ENCODE assay signal across 13 mouse cellular contexts in genomic region chr17:29303856-29304255, GRCm38 (mm10). TPM values are rescaled to one million over a fixed set of nuclear protein-coding genes. Genes with fewer than 3 reads are reported as not detected.
DNase-seq lines count a peak whose midpoint lies in the region; ATAC-seq lines count a peak whose summit lies in the region.
"Had no signal": no experiment of that assay in that cellular context is flagged by ENCODE, and none has a peak within 500 bp of the region (broad histone marks: within the 10 kb centered on the region; RNA-seq: fewer than 3 reads in every experiment).

No protein-coding gene starts in this region.

- H3K4me1 ChIP-seq in kidney, embryonic 15.5 days = peaks cover 76% of the 10 kb centered on the region
- peaks cover 48% of the 10 kb centered on the region for H3K4me1 ChIP-seq in embryonic facial prominence, embryonic 10.5 days
- H3K4me1 ChIP-seq in limb, embryonic 13.5 days = peaks cover 45% of the 10 kb centered on the region
- H3K4me1 ChIP-seq: forebrain, embryonic 15.5 days had no signal

- no peak overlapping the region for H3K4me3 ChIP-seq in kidney, embryonic 15.5 days (replicated peaks)
- no peak overlapping the region for H3K4me3 ChIP-seq in embryonic facial prominence, embryonic 10.5 days
- no peak overlapping the region for H3K4me3 ChIP-seq in limb, embryonic 13.5 days
- H3K4me3 ChIP-seq: forebrain, embryonic 15.5 days; stomach, embryonic 15.5 days had no signal

- 86% methylated on average over 3 of the region's 3 CpGs for WGBS in kidney, embryonic 15.5 days
- 63% methylated on average over 3 of the region's 3 CpGs for WGBS in embryonic facial prominence, embryonic 10.5 days
- 67% methylated on average over 3 of the region's 3 CpGs for whole genome bisulfite sequencing in limb, embryonic 13.5 days

- peaks cover 26% of the 10 kb centered on the region for H3K36me3 ChIP-seq in kidney, embryonic 15.5 days
- H3K36me3 ChIP-seq in embryonic facial prominence, embryonic 10.5 days (replicated peaks) = peaks cover 32% of the 10 kb centered on the region
- H3K36me3 ChIP-seq in limb, embryonic 13.5 days = peaks cover 37% of the 10 kb centered on the region

- no peak overlapping the region for H3K9ac ChIP-seq in kidney, embryonic 15.5 days
- no peak overlapping the region for H3K9ac ChIP-seq in limb, embryonic 13.5 days
- H3K9ac ChIP-seq: forebrain, embryonic 15.5 days; stomach, embryonic 15.5 days had no signal

- H3K4me2 ChIP-seq in kidney, embryonic 15.5 days = no peak overlapping the region
- no peak overlapping the region for H3K4me2 ChIP-seq in limb, embryonic 13.5 days (replicated peaks)
- H3K4me2 ChIP-seq: forebrain, embryonic 15.5 days; stomach, embryonic 15.5 days had no signal

- ATAC-seq in kidney, embryonic 15.5 days (replicated peaks; ENCODE audit: low FRiP score) = no peak
- no peak for ATAC-seq in limb, embryonic 13.5 days (ENCODE audit: low FRiP score, low read depth)
- ATAC-seq: forebrain, embryonic 15.5 days had no signal

- H3K9me3 ChIP-seq in kidney, embryonic 15.5 days (replicated peaks) = no peaks in the 10 kb centered on the region
- no peaks in the 10 kb centered on the region for H3K9me3 ChIP-seq in embryonic facial prominence, embryonic 10.5 days
- no peaks in the 10 kb centered on the region for H3K9me3 ChIP-seq in limb, embryonic 13.5 days
- H3K9me3 ChIP-seq: forebrain, embryonic 15.5 days; stomach, embryonic 15.5 days had no signal

- H3K27ac ChIP-seq in kidney, embryonic 15.5 days = peak overlapping the region; percentile 79
- peak overlapping the region; percentile 83 for H3K27ac ChIP-seq in embryonic facial prominence, embryonic 10.5 days (replicated peaks)
- peak overlapping the region; percentile 69; the same call in 1 of the 2 replicates for H3K27ac ChIP-seq in limb, embryonic 13.5 days
- H3K27ac ChIP-seq: forebrain, embryonic 15.5 days; stomach, embryonic 15.5 days had no signal

- H3K27me3 ChIP-seq in kidney, embryonic 15.5 days = no peaks in the 10 kb centered on the region
- peaks cover 4% of the 10 kb centered on the region; the same call in 1 of the 2 replicates for H3K27me3 ChIP-seq in embryonic facial prominence, embryonic 10.5 days (replicated peaks; ENCODE audit: low read depth, poor library complexity, severe bottlenecking)
- H3K27me3 ChIP-seq in limb, embryonic 13.5 days = no peaks in the 10 kb centered on the region
- H3K27me3 ChIP-seq: forebrain, embryonic 15.5 days; stomach, embryonic 15.5 days had no signal

- DNase-seq in kidney, postnatal 14 days = no peak
- peak; percentile 66 to 69 for DNase-seq in spleen, postnatal 36 days (ENCODE audit: low spot score in 2 of 2)
- no peak for DNase-seq in spleen, postnatal 14 days (ENCODE audit: low spot score in 2 of 2)
- DNase-seq in embryonic facial prominence, embryonic 10.5 days (ENCODE audit: low spot score) = no peak
- no peak for DNase-seq in layer of hippocampus, adult 18-20 months (ENCODE audit: low spot score in 2 of 2)
- DNase-seq in adrenal gland, adult 8-10 months = no peak
- DNase-seq: cerebellum, postnatal 25 days; kidney, adult 9 months; midbrain, embryonic 14.5 days had no signal

RNA-seq across cellular contexts. Expression of gene Pi16, which starts 13.6 kb away (rescaled TPM):
- polyA plus RNA-seq in kidney, embryonic 15.5 days (2015; fragmentation: Nextera tagmentation; extraction: Ambion mirVana) = 3.4 and 5.8 TPM in 2 replicates
- 0.65 and 0.91 TPM in 2 replicates for polyA plus RNA-seq in embryonic facial prominence, embryonic 10.5 days (2016; fragmentation: Nextera tagmentation; extraction: Ambion mirVana)
- 0.45 and 0.46 TPM in 2 replicates for polyA plus RNA-seq in limb, embryonic 13.5 days (2015; fragmentation: Nextera tagmentation; extraction: Ambion mirVana)
- 1 to 10 TPM in 1 of 2 experiments, under 1 TPM in 1; 0.92 to 1.3 TPM for total RNA-seq in layer of hippocampus, adult 18-20 months (2021)
- total RNA-seq in adrenal gland, adult 8-10 months (2022) = 10 to 100 TPM in 3 of 4 experiments, 1 to 10 TPM in 1; 9.0 to 16.7 (median 14.0) TPM

RNA-seq across cellular contexts. Expression of gene BC004004, which starts 35.3 kb away (rescaled TPM):
- 67.6 and 73.2 TPM in 2 replicates for polyA plus RNA-seq in kidney, embryonic 15.5 days (2015; fragmentation: Nextera tagmentation; extraction: Ambion mirVana)
- 47.8 and 49.5 TPM in 2 replicates for polyA plus RNA-seq in embryonic facial prominence, embryonic 10.5 days (2016; fragmentation: Nextera tagmentation; extraction: Ambion mirVana)
- polyA plus RNA-seq in limb, embryonic 13.5 days (2015; fragmentation: Nextera tagmentation; extraction: Ambion mirVana) = 65.1 and 69.7 TPM in 2 replicates
- total RNA-seq in layer of hippocampus, adult 18-20 months (2021) = 10 to 100 TPM; 84.9 to 94.4 TPM
- total RNA-seq in adrenal gland, adult 8-10 months (2022) = 100 to 1,000 TPM in 3 of 4 experiments, 10 to 100 TPM in 1; 96.9 to 138 (median 122) TPM

RNA-seq across cellular contexts. Expression of gene Ppil1, which starts 39.9 kb away (rescaled TPM):
- polyA plus RNA-seq in kidney, embryonic 15.5 days (2015; fragmentation: Nextera tagmentation; extraction: Ambion mirVana) = 171 and 182 TPM in 2 replicates
- 219 and 227 TPM in 2 replicates for polyA plus RNA-seq in embryonic facial prominence, embryonic 10.5 days (2016; fragmentation: Nextera tagmentation; extraction: Ambion mirVana)
- polyA plus RNA-seq in limb, embryonic 13.5 days (2015; fragmentation: Nextera tagmentation; extraction: Ambion mirVana) = 155 and 162 TPM in 2 replicates
- total RNA-seq in layer of hippocampus, adult 18-20 months (2021) = 10 to 100 TPM; 16.2 to 18.4 TPM
- 10 to 100 TPM; 24.3 to 27.2 (median 25.8) TPM for total RNA-seq in adrenal gland, adult 8-10 months (2022)

RNA-seq across cellular contexts. Expression of gene Mtch1, which starts 43.9 kb away (rescaled TPM):
- 289 and 308 TPM in 2 replicates for polyA plus RNA-seq in kidney, embryonic 15.5 days (2015; fragmentation: Nextera tagmentation; extraction: Ambion mirVana)
- 278 and 280 TPM in 2 replicates for polyA plus RNA-seq in embryonic facial prominence, embryonic 10.5 days (2016; fragmentation: Nextera tagmentation; extraction: Ambion mirVana)
- 328 and 333 TPM in 2 replicates for polyA plus RNA-seq in limb, embryonic 13.5 days (2015; fragmentation: Nextera tagmentation; extraction: Ambion mirVana)
- 100 to 1,000 TPM; 644 to 648 TPM for total RNA-seq in layer of hippocampus, adult 18-20 months (2021)
- total RNA-seq in adrenal gland, adult 8-10 months (2022) = 100 to 1,000 TPM; 236 to 274 (median 253) TPM

RNA-seq across cellular contexts. Expression of gene Fgd2, which starts 56.9 kb away (rescaled TPM):
- polyA plus RNA-seq in kidney, embryonic 15.5 days (2015; fragmentation: Nextera tagmentation; extraction: Ambion mirVana) = 12.0 and 13.0 TPM in 2 replicates
- polyA plus RNA-seq in embryonic facial prominence, embryonic 10.5 days (2016; fragmentation: Nextera tagmentation; extraction: Ambion mirVana) = 10.2 and 12.3 TPM in 2 replicates
- 4.3 and 6.7 TPM in 2 replicates for polyA plus RNA-seq in limb, embryonic 13.5 days (2015; fragmentation: Nextera tagmentation; extraction: Ambion mirVana)
- 1 to 10 TPM; 4.4 to 5.8 TPM for total RNA-seq in layer of hippocampus, adult 18-20 months (2021)
- 10 to 100 TPM in 1 of 4 experiments, 1 to 10 TPM in 3; 2.1 to 11.1 (median 6.9) TPM for total RNA-seq in adrenal gland, adult 8-10 months (2022)

Comparison
In these comparisons a context has a peak if more than half of its experiments do, and no peak if none do; other contexts are left out.
1. DNase-seq: peak in spleen, postnatal 36 days (2 of 2); none in kidney, postnatal 14 days (single experiment), spleen, postnatal 14 days (0 of 2), embryonic facial prominence, embryonic 10.5 days (single experiment), layer of hippocampus, adult 18-20 months (0 of 2) and adrenal gland, adult 8-10 months (single experiment).
2. Peak in every context shown above with its lines, with median percentiles within 50 percentile points of each other: H3K27ac ChIP-seq.